Mouse (Mus musculus) limb, embryonic 11.5 days (tissue): ENCODE data around the gene Cd44. TPM values are rescaled to one million over a fixed set of nuclear protein-coding genes. Genes with fewer than 3 reads are reported as not detected.

ENCODE experiments used
- ATAC-seq: fragments of 200-750 bp; cut with Nextera tagmentation; 2 replicates; pipeline ENCODE4 v1.8.0; 2017; ENCODE audit warnings: low read depth; ENCODE audit not compliant: insufficient number of reproducible peaks, low FRiP score, low TSS enrichment
- DNase-seq: peaks from one replicate; pipeline ENCODE4 v3.0.0-alpha.2; 2015; ENCODE audit warnings: low spot score
- H3K27ac ChIP-seq: fragments of 300-500 bp; sonication (generic); replicated peaks from 2 replicates; pipeline ENCODE4 v1.5.1; 2014; ENCODE audit warnings: low read depth, mild to moderate bottlenecking, low read length
- H3K27me3 ChIP-seq: fragments of 300-500 bp; sonication (generic); 2 replicates; pipeline ENCODE4 v1.6.1; 2014; ENCODE audit warnings: mild to moderate bottlenecking, low read length, mixed read lengths; ENCODE audit not compliant: control insufficient read depth, insufficient read depth
- H3K36me3 ChIP-seq: fragments of 300-500 bp; sonication (generic); 2 replicates; pipeline ENCODE4 v1.6.1; 2014; ENCODE audit warnings: mild to moderate bottlenecking, low read length, moderate library complexity, mixed read lengths; ENCODE audit not compliant: control insufficient read depth, insufficient read depth
- H3K4me1 ChIP-seq: fragments of 300-500 bp; sonication (generic); 2 replicates; pipeline ENCODE4 v1.6.1; 2014; ENCODE audit warnings: low read length, mixed read lengths; ENCODE audit not compliant: control insufficient read depth, insufficient read depth
- H3K4me2 ChIP-seq: fragments of 300-500 bp; sonication (generic); 2 replicates; pipeline ENCODE4 v1.6.1; 2014; ENCODE audit warnings: low read depth, mild to moderate bottlenecking, moderate library complexity; ENCODE audit not compliant: severe bottlenecking
- H3K4me3 ChIP-seq: fragments of 300-500 bp; sonication (generic); 2 replicates; pipeline ENCODE4 v1.5.1; 2014; ENCODE audit warnings: low read depth, low read length
- H3K9ac ChIP-seq: fragments of 300-500 bp; sonication (generic); 2 replicates; pipeline ENCODE4 v1.6.1; 2014; ENCODE audit warnings: mild to moderate bottlenecking, low read length
- H3K9me3 ChIP-seq: fragments of 300-500 bp; sonication (generic); 2 replicates; pipeline ENCODE4 v1.6.1; 2016; ENCODE audit warnings: low read length; ENCODE audit not compliant: control insufficient read depth
- WGBS: fragments of 180-500 bp; shearing (Covaris S2); extraction: QIAGEN DNeasy Blood & Tissue Kit; methylation state at CpG from one replicate; pipeline ENCODE4 v1.1.7; 2014; 5-methylcytosine and 5-hydroxymethylcytosine counted together
- polyA plus RNA-seq: library from polyadenylated mRNA; unstranded; fragments of >200 nt; fragmentation: Nextera tagmentation; extraction: Ambion mirVana; gene quantifications from 2 replicates; pipeline ENCODE4 v1.2.1, GENCODE M21; 2014

Gene Cd44
- 2.6 and 3.6 TPM in 2 replicates for polyA plus RNA-seq

GRCm38 (mm10) chr2:102900875-102901827 is at the start of gene Cd44:
Cd44 (minus strand) TSS chr2:102901665.
- H3K9me3 ChIP-seq = no peaks in the 10 kb centered on the region
- no peak within 1 kb of the TSS for H3K27ac ChIP-seq
- no peaks in the 10 kb centered on the region for H3K27me3 ChIP-seq
- peak within 1 kb of the TSS; percentile 31 for H3K4me3 ChIP-seq
- ATAC-seq (peak; percentile 57; the same call in 1 of the 2 replicates), DNase-seq (peak; percentile 51)
- H3K36me3 ChIP-seq = no peaks in the 10 kb centered on the region
- H3K4me1 ChIP-seq = no peaks in the 10 kb centered on the region
- H3K9ac ChIP-seq = peak within 1 kb of the TSS; percentile 39
- H3K4me2 ChIP-seq = peak within 1 kb of the TSS; percentile 64
- WGBS = 1% methylated on average over 29 of the region's 29 CpGs

GRCm38 (mm10) chr2:102948481-102948857 is 47.0 kb upstream of the Cd44 start:
- Histone ChIP-seq H3K4me1 (no peaks in the 10 kb centered on the region), H3K9me3 (no peaks in the 10 kb centered on the region), H3K27me3 (no peaks in the 10 kb centered on the region), H3K9ac (no peak overlapping the region), H3K27ac (no peak overlapping the region), H3K4me2 (no peak overlapping the region), H3K36me3 (no peaks in the 10 kb centered on the region), H3K4me3 (no peak overlapping the region)
- no peak for ATAC-seq
- no peak for DNase-seq
- WGBS = 86% methylated on average over 4 of the region's 4 CpGs

GRCm38 (mm10) chr2:102947846-102948480 is 46.5 kb upstream of the Cd44 start:
- Histone ChIP-seq H3K27ac (no peak overlapping the region), H3K4me3 (no peak overlapping the region), H3K9me3 (no peaks in the 10 kb centered on the region), H3K4me1 (no peaks in the 10 kb centered on the region), H3K36me3 (no peaks in the 10 kb centered on the region), H3K9ac (no peak overlapping the region), H3K27me3 (no peaks in the 10 kb centered on the region), H3K4me2 (no peak overlapping the region)
- WGBS = 89% methylated on average over 5 of the region's 5 CpGs
- no peak for ATAC-seq
- no peak for DNase-seq

GRCm38 (mm10) chr2:102945111-102945510 is 43.6 kb upstream of the Cd44 start:
- no peak for DNase-seq
- Histone ChIP-seq H3K27me3 (no peaks in the 10 kb centered on the region), H3K27ac (no peak overlapping the region), H3K4me1 (no peaks in the 10 kb centered on the region), H3K9ac (no peak overlapping the region), H3K36me3 (no peaks in the 10 kb centered on the region), H3K9me3 (no peaks in the 10 kb centered on the region), H3K4me3 (no peak overlapping the region), H3K4me2 (no peak overlapping the region)
- 55% methylated on average over 1 of the region's 1 CpGs for WGBS
- ATAC-seq = no peak

GRCm38 (mm10) chr2:102944415-102945012 is 43.0 kb upstream of the Cd44 start:
- DNase-seq (no peak), ATAC-seq (no peak)
- no peaks in the 10 kb centered on the region for H3K36me3 ChIP-seq
- WGBS = 54% methylated on average over 7 of the region's 7 CpGs
- no peak overlapping the region for H3K27ac ChIP-seq
- no peak overlapping the region for H3K9ac ChIP-seq
- no peaks in the 10 kb centered on the region for H3K9me3 ChIP-seq
- no peaks in the 10 kb centered on the region for H3K27me3 ChIP-seq
- H3K4me1 ChIP-seq = no peaks in the 10 kb centered on the region
- no peak overlapping the region for H3K4me3 ChIP-seq
- no peak overlapping the region for H3K4me2 ChIP-seq

- Histone ChIP-seq H3K9me3 (no peaks in the 10 kb centered on the region), H3K9ac (no peak overlapping the region), H3K27me3 (no peaks in the 10 kb centered on the region), H3K4me2 (no peak overlapping the region), H3K4me3 (no peak overlapping the region), H3K4me1 (no peaks in the 10 kb centered on the region), H3K27ac (no peak overlapping the region), H3K36me3 (no peaks in the 10 kb centered on the region)
- 44% methylated on average over 6 of the region's 6 CpGs for WGBS
- ATAC-seq (no peak), DNase-seq (no peak)
These were observed 42.5 kb upstream of the Cd44 start for GRCm38 (mm10) chr2:102943983-102944382.

- Histone ChIP-seq H3K36me3 (no peaks in the 10 kb centered on the region), H3K9ac (no peak overlapping the region)
These were observed 41.3 kb upstream of the Cd44 start for GRCm38 (mm10) chr2:102942782-102943080.

GRCm38 (mm10) chr2:102941937-102942781 is 40.7 kb upstream of the Cd44 start:
- WGBS = 54% methylated on average over 10 of the region's 10 CpGs
- ATAC-seq (no peak), DNase-seq (no peak)
- no peaks in the 10 kb centered on the region for H3K9me3 ChIP-seq
- H3K36me3 ChIP-seq = no peaks in the 10 kb centered on the region
- H3K27me3 ChIP-seq = no peaks in the 10 kb centered on the region
- H3K9ac ChIP-seq = no peak overlapping the region
- no peak overlapping the region for H3K4me3 ChIP-seq
- no peak overlapping the region for H3K27ac ChIP-seq
- H3K4me1 ChIP-seq = no peaks in the 10 kb centered on the region
- no peak overlapping the region for H3K4me2 ChIP-seq

More at GRCm38 (mm10) chr2:102942782-102943080, 41.3 kb upstream of the Cd44 start:
- DNase-seq (no peak), ATAC-seq (no peak)
- Histone ChIP-seq H3K4me2 (no peak overlapping the region), H3K27ac (no peak overlapping the region), H3K27me3 (no peaks in the 10 kb centered on the region), H3K9me3 (no peaks in the 10 kb centered on the region), H3K4me1 (no peaks in the 10 kb centered on the region), H3K4me3 (no peak overlapping the region)
- 87% methylated on average over 3 of the region's 3 CpGs for WGBS
